Mouse (Mus musculus) midbrain, embryonic 15.5 days (tissue): ENCODE data around the gene Zfp518b. TPM values are rescaled to one million over a fixed set of nuclear protein-coding genes. Genes with fewer than 3 reads are reported as not detected.

Experiments
- ATAC-seq: fragments of 200-750 bp; cut with Nextera tagmentation; replicated peaks from 2 replicates; pipeline ENCODE4 v1.8.0; 2017; ENCODE audit warnings: moderate TSS enrichment
- H3K27ac ChIP-seq: fragments of 300-500 bp; sonication (generic); 2 replicates; pipeline ENCODE4 v1.5.1; 2015; ENCODE audit warnings: mild to moderate bottlenecking, inconsistent platforms
- H3K27me3 ChIP-seq: fragments of 300-500 bp; sonication (generic); replicated peaks from 2 replicates; pipeline ENCODE4 v1.6.1; 2015; ENCODE audit warnings: inconsistent platforms
- H3K36me3 ChIP-seq: fragments of 300-500 bp; sonication (generic); replicated peaks from 2 replicates; pipeline ENCODE4 v1.6.1; 2015; ENCODE audit warnings: inconsistent platforms
- H3K4me1 ChIP-seq: fragments of 300-500 bp; sonication (generic); 2 replicates; pipeline ENCODE4 v1.6.1; 2015; ENCODE audit warnings: inconsistent platforms
- H3K4me2 ChIP-seq: fragments of 300-500 bp; sonication (generic); 2 replicates; pipeline ENCODE4 v1.6.1; 2015; ENCODE audit warnings: inconsistent platforms, mild to moderate bottlenecking, moderate library complexity
- H3K4me3 ChIP-seq: fragments of 300-500 bp; sonication (generic); 2 replicates; pipeline ENCODE4 v1.5.1; 2015; ENCODE audit warnings: mild to moderate bottlenecking, inconsistent platforms
- H3K9ac ChIP-seq: fragments of 300-500 bp; sonication (generic); 2 replicates; pipeline ENCODE4 v1.6.1; 2015; ENCODE audit warnings: mild to moderate bottlenecking, inconsistent platforms
- H3K9me3 ChIP-seq: fragments of 300-500 bp; sonication (generic); 2 replicates; pipeline ENCODE4 v1.6.1; 2016; ENCODE audit warnings: inconsistent platforms
- WGBS: fragments of 180-500 bp; shearing (Covaris S2); methylation state at CpG from one replicate; pipeline ENCODE4 v1.1.7; 2015; ENCODE audit warnings: mixed read lengths; 5-methylcytosine and 5-hydroxymethylcytosine counted together
- polyA plus RNA-seq: library from polyadenylated mRNA; unstranded; fragments of >200 nt; fragmentation: Nextera tagmentation; extraction: Ambion mirVana; gene quantifications from 2 replicates; pipeline ENCODE4 v1.2.1, GENCODE M21; 2015

The Zfp518b gene
- polyA plus RNA-seq, 1 experiment from 2014 or later = 39.8 TPM

DNA sequence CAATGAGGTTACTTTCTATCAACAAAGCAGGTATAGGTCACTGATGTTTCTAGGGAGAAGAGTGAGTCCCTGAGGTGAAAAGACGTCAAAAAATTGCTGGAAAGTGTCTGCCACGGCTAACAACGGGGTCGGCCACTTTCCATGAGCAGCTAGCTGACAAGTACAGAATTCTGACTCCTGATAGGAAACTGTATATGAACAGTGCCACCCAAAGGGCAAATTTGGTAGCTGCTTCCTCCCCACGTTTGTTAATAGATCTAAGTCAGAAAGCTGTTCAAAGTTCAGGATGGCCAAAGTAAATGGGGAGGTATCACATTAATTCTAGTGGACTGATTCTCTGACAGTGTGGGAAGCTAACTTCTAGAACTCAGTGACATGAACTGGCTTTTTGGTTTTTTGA is 63.8 kb downstream of the Zfp518b start:
- Histone ChIP-seq H3K27ac (no peak overlapping the region), H3K27me3 (no peaks in the 10 kb centered on the region), H3K36me3 (no peaks in the 10 kb centered on the region), H3K4me1 (no peaks in the 10 kb centered on the region), H3K9ac (no peak overlapping the region), H3K4me3 (no peak overlapping the region), H3K4me2 (no peak overlapping the region), H3K9me3 (no peaks in the 10 kb centered on the region)
- 47% methylated on average over 5 of the region's 5 CpGs for WGBS
- ATAC-seq = no peak

DNA sequence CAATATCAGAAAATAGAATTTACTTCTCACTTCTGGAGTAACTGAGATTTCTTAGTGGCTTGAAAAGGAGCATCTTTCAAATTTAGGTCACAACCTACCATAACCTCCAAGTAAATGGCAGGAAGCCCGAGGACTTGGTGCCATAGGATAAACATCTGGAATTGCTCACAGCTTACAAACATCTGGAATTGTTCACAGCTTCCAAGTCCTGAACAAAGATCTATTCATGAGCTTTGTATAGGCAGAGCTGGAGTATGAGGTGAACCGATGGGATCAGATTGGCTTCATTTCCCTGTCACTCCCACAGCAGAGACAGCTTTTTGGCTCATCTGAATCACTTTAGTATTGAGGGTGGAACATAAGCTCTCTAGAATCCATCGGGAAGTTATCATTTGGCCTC is 65.7 kb downstream of the Zfp518b start:
- no peaks in the 10 kb centered on the region for H3K27me3 ChIP-seq
- no peaks in the 10 kb centered on the region for H3K36me3 ChIP-seq
- H3K27ac ChIP-seq = no peak overlapping the region
- H3K4me3 ChIP-seq = no peak overlapping the region
- ATAC-seq = no peak
- no peaks in the 10 kb centered on the region for H3K4me1 ChIP-seq
- H3K9me3 ChIP-seq = no peaks in the 10 kb centered on the region
- H3K4me2 ChIP-seq = no peak overlapping the region
- H3K9ac ChIP-seq = no peak overlapping the region
- WGBS = 62% methylated on average over 3 of the region's 3 CpGs

Other genes with a start within 250 kb of the Zfp518b start
- 0.26 and 0.40 TPM in 2 replicates for gene Slc2a9, start 181.7 kb downstream of the Zfp518b start, polyA plus RNA-seq
- gene Wdr1, start 121.6 kb downstream of the Zfp518b start, polyA plus RNA-seq = 208 and 210 TPM in 2 replicates
- gene Clnk, start 192.0 kb upstream of the Zfp518b start, polyA plus RNA-seq = 0.10 and 0.13 TPM in 2 replicates